Mouse (Mus musculus): Measurements from ENCODE around the gene Plbd2. TPM values are rescaled to one million over a fixed set of nuclear protein-coding genes. Genes with fewer than 3 reads are reported as not detected.

Plbd2 gene
- polyA plus RNA-seq, 1 experiment, result 36.4 TPM

GRCm38 (mm10) chr5:120481205-120481604 lies 22.2 kb downstream of the Plbd2 start:
- Histone ChIP-seq H3K79me2 (ENCODE audit: control insufficient read depth, insufficient read depth) (no peaks in the 10 kb centered on the region), H3ac (ENCODE audit: control insufficient read depth, insufficient read length, low read depth) (no peak overlapping the region)

GRCm38 (mm10) chr5:120479538-120479937 lies 23.9 kb downstream of the Plbd2 start:
- Histone ChIP-seq H3ac (ENCODE audit: control insufficient read depth, insufficient read length, low read depth) (no peak overlapping the region), H3K36me3 (ENCODE audit: control insufficient read depth, insufficient read depth) (no peaks in the 10 kb centered on the region)

More at GRCm38 (mm10) chr5:120481205-120481604, 22.2 kb downstream of the Plbd2 start:
- H3K27me3 ChIP-seq (ENCODE audit: control insufficient read depth, insufficient read depth, insufficient read length), result peaks cover 18% of the 10 kb centered on the region
- no peak for TF ChIP-seq MAX (IDR thresholded peaks at IDR 0.05)
- no peak for TF ChIP-seq MYOG (IDR thresholded peaks at IDR 0.05; ENCODE audit: control insufficient read depth, extremely low read depth, insufficient read length)
- no peak for TF ChIP-seq CTCF (IDR thresholded peaks at IDR 0.05; ENCODE audit: control insufficient read depth, insufficient read depth, insufficient read length)
- TF ChIP-seq USF1 (IDR thresholded peaks at IDR 0.05; ENCODE audit: low read depth), result no peak
- no peak for TF ChIP-seq FOSL1 (IDR thresholded peaks at IDR 0.05; ENCODE audit: insufficient read depth, low read length, poor library complexity, severe bottlenecking)
- no peaks in the 10 kb centered on the region for H3K79me3 ChIP-seq (ENCODE audit: low read depth)
- H3K4me3 ChIP-seq (ENCODE audit: insufficient read depth, poor library complexity, severe bottlenecking), result no peak overlapping the region
- H3K36me3 ChIP-seq (ENCODE audit: control insufficient read depth, insufficient read depth), result peaks cover 2% of the 10 kb centered on the region

GRCm38 (mm10) chr5:120477993-120478392 lies 25.4 kb downstream of the Plbd2 start:
- Histone ChIP-seq H3K36me3 (ENCODE audit: control insufficient read depth, insufficient read depth) (no peaks in the 10 kb centered on the region), H3ac (ENCODE audit: control insufficient read depth, insufficient read length, low read depth) (no peak overlapping the region), H3K79me3 (ENCODE audit: low read depth) (no peaks in the 10 kb centered on the region), H3K79me2 (ENCODE audit: control insufficient read depth, insufficient read depth) (no peaks in the 10 kb centered on the region), H3K27me3 (ENCODE audit: control insufficient read depth, insufficient read depth, insufficient read length) (peaks cover 41% of the 10 kb centered on the region), H3K4me3 (ENCODE audit: insufficient read depth, poor library complexity, severe bottlenecking) (no peak overlapping the region)
- TF ChIP-seq MYOD1 (IDR thresholded peaks at IDR 0.05; ENCODE audit: control insufficient read depth, insufficient read length, low read depth) (no peak), MYOG (IDR thresholded peaks at IDR 0.05; ENCODE audit: control insufficient read depth, extremely low read depth, insufficient read length) (no peak), USF1 (IDR thresholded peaks at IDR 0.05; ENCODE audit: low read depth) (no peak), FOSL1 (IDR thresholded peaks at IDR 0.05; ENCODE audit: insufficient read depth, low read length, poor library complexity, severe bottlenecking) (no peak), CEBPB (IDR thresholded peaks at IDR 0.05; ENCODE audit: low read depth) (no peak), MAX (IDR thresholded peaks at IDR 0.05) (no peak), CTCF (IDR thresholded peaks at IDR 0.05; ENCODE audit: control insufficient read depth, insufficient read depth, insufficient read length) (no peak)

More at GRCm38 (mm10) chr5:120479538-120479937, 23.9 kb downstream of the Plbd2 start:
- Histone ChIP-seq H3K27me3 (ENCODE audit: control insufficient read depth, insufficient read depth, insufficient read length) (peaks cover 27% of the 10 kb centered on the region), H3K79me3 (ENCODE audit: low read depth) (no peaks in the 10 kb centered on the region), H3K4me3 (ENCODE audit: insufficient read depth, poor library complexity, severe bottlenecking) (no peak overlapping the region), H3K79me2 (ENCODE audit: control insufficient read depth, insufficient read depth) (no peaks in the 10 kb centered on the region)
- TF ChIP-seq CEBPB (IDR thresholded peaks at IDR 0.05; ENCODE audit: low read depth), result no peak
- no peak for TF ChIP-seq USF1 (IDR thresholded peaks at IDR 0.05; ENCODE audit: low read depth)
- TF ChIP-seq FOSL1 (IDR thresholded peaks at IDR 0.05; ENCODE audit: insufficient read depth, low read length, poor library complexity, severe bottlenecking), result no peak
- no peak for TF ChIP-seq CTCF (IDR thresholded peaks at IDR 0.05; ENCODE audit: control insufficient read depth, insufficient read depth, insufficient read length)
- no peak for TF ChIP-seq MYOD1 (IDR thresholded peaks at IDR 0.05; ENCODE audit: control insufficient read depth, insufficient read length, low read depth)
- no peak for TF ChIP-seq MYOG (IDR thresholded peaks at IDR 0.05; ENCODE audit: control insufficient read depth, extremely low read depth, insufficient read length)
- no peak for TF ChIP-seq MAX (IDR thresholded peaks at IDR 0.05)

GRCm38 (mm10) chr5:120476296-120476695 lies 27.1 kb downstream of the Plbd2 start, which contains the start of gene Sds:
Gene Sds (plus strand): TSS chr5:120476526.
- H3K79me2 ChIP-seq (ENCODE audit: control insufficient read depth, insufficient read depth), result no peaks in the 10 kb centered on the region
- TF ChIP-seq MAX (IDR thresholded peaks at IDR 0.05), result no peak
- TF ChIP-seq CTCF (IDR thresholded peaks at IDR 0.05; ENCODE audit: control insufficient read depth, insufficient read depth, insufficient read length), result no peak
- TF ChIP-seq USF1 (IDR thresholded peaks at IDR 0.05; ENCODE audit: low read depth), result no peak
- no peak for TF ChIP-seq CEBPB (IDR thresholded peaks at IDR 0.05; ENCODE audit: low read depth)
- TF ChIP-seq MYOD1 (IDR thresholded peaks at IDR 0.05; ENCODE audit: control insufficient read depth, insufficient read length, low read depth), result no peak
- TF ChIP-seq MYOG (IDR thresholded peaks at IDR 0.05; ENCODE audit: control insufficient read depth, extremely low read depth, insufficient read length), result no peak
- no peak for TF ChIP-seq FOSL1 (IDR thresholded peaks at IDR 0.05; ENCODE audit: insufficient read depth, low read length, poor library complexity, severe bottlenecking)
- H3K79me3 ChIP-seq (ENCODE audit: low read depth), result no peaks in the 10 kb centered on the region
- peaks cover 49% of the 10 kb centered on the region for H3K27me3 ChIP-seq (ENCODE audit: control insufficient read depth, insufficient read depth, insufficient read length)
- H3ac ChIP-seq (ENCODE audit: control insufficient read depth, insufficient read length, low read depth), result no peak within 1 kb of the TSS
- H3K36me3 ChIP-seq (ENCODE audit: control insufficient read depth, insufficient read depth), result no peaks in the 10 kb centered on the region
- H3K4me3 ChIP-seq (ENCODE audit: insufficient read depth, poor library complexity, severe bottlenecking), result no peak within 1 kb of the TSS

GRCm38 (mm10) chr5:120475861-120476260 lies 27.6 kb downstream of the Plbd2 start:
- H3K79me3 ChIP-seq (ENCODE audit: low read depth), result no peaks in the 10 kb centered on the region
- TF ChIP-seq MYOG (IDR thresholded peaks at IDR 0.05; ENCODE audit: control insufficient read depth, extremely low read depth, insufficient read length) (no peak), FOSL1 (IDR thresholded peaks at IDR 0.05; ENCODE audit: insufficient read depth, low read length, poor library complexity, severe bottlenecking) (no peak), CEBPB (IDR thresholded peaks at IDR 0.05; ENCODE audit: low read depth) (no peak), CTCF (IDR thresholded peaks at IDR 0.05; ENCODE audit: control insufficient read depth, insufficient read depth, insufficient read length) (no peak)
- H3ac ChIP-seq (ENCODE audit: control insufficient read depth, insufficient read length, low read depth), result no peak overlapping the region
- peaks cover 51% of the 10 kb centered on the region for H3K27me3 ChIP-seq (ENCODE audit: control insufficient read depth, insufficient read depth, insufficient read length)
- H3K4me3 ChIP-seq (ENCODE audit: insufficient read depth, poor library complexity, severe bottlenecking), result no peak overlapping the region
- H3K79me2 ChIP-seq (ENCODE audit: control insufficient read depth, insufficient read depth), result no peaks in the 10 kb centered on the region
- no peaks in the 10 kb centered on the region for H3K36me3 ChIP-seq (ENCODE audit: control insufficient read depth, insufficient read depth)

- H3K4me3 ChIP-seq (ENCODE audit: insufficient read depth, poor library complexity, severe bottlenecking), result no peak overlapping the region
- H3ac ChIP-seq (ENCODE audit: control insufficient read depth, insufficient read length, low read depth), result no peak overlapping the region
- no peaks in the 10 kb centered on the region for H3K36me3 ChIP-seq (ENCODE audit: control insufficient read depth, insufficient read depth)
- no peaks in the 10 kb centered on the region for H3K79me3 ChIP-seq (ENCODE audit: low read depth)
- no peaks in the 10 kb centered on the region for H3K79me2 ChIP-seq (ENCODE audit: control insufficient read depth, insufficient read depth)
- peaks cover 52% of the 10 kb centered on the region for H3K27me3 ChIP-seq (ENCODE audit: control insufficient read depth, insufficient read depth, insufficient read length)
- TF ChIP-seq CEBPB (IDR thresholded peaks at IDR 0.05; ENCODE audit: low read depth), result no peak
- TF ChIP-seq MYOG (IDR thresholded peaks at IDR 0.05; ENCODE audit: control insufficient read depth, extremely low read depth, insufficient read length), result no peak
- TF ChIP-seq MYOD1 (IDR thresholded peaks at IDR 0.05; ENCODE audit: control insufficient read depth, insufficient read length, low read depth), result no peak
- no peak for TF ChIP-seq CTCF (IDR thresholded peaks at IDR 0.05; ENCODE audit: control insufficient read depth, insufficient read depth, insufficient read length)
- TF ChIP-seq USF1 (IDR thresholded peaks at IDR 0.05; ENCODE audit: low read depth), result no peak
- TF ChIP-seq MAX (IDR thresholded peaks at IDR 0.05), result no peak
- TF ChIP-seq FOSL1 (IDR thresholded peaks at IDR 0.05; ENCODE audit: insufficient read depth, low read length, poor library complexity, severe bottlenecking), result no peak
Measured at GRCm38 (mm10) chr5:120473361-120473760, 30.1 kb downstream of the Plbd2 start.

Measured in C2C12 (cell line).